Mouse (Mus musculus) heart, postnatal 10 days (tissue): ENCODE data around the gene Gm10322. TPM values are rescaled to one million over a fixed set of nuclear protein-coding genes. Genes with fewer than 3 reads are reported as not detected.

Experiments
- DNase-seq, 2 experiments: peaks; one replicate each; pipeline ENCODE4 v3.0.0; 2021
- intact Hi-C: fragments of 180-260 bp; cut with DNase I; formaldehyde crosslinking; loops from one replicate; pipeline ENCODE4 v1.15.1; 2025
- total RNA-seq, 2 experiments: library from RNA; stranded (reverse); gene quantifications; 2 replicates each; pipeline ENCODE4 v1.2.3; 2021

The Gm10322 gene
- total RNA-seq, 2 experiments from 2014 or later, result not detected

- intact Hi-C loops, result no loop called here
- peak; percentile 50 to 56 for DNase-seq
Measured at GRCm38 (mm10) chr10:59593826-59594570, 21.9 kb upstream of the Gm10322 start.

- no peak for DNase-seq
- intact Hi-C loops, result no loop called here
Measured at GRCm38 (mm10) chr10:59600516-59600915, 15.3 kb upstream of the Gm10322 start.

GRCm38 (mm10) chr10:59602043-59602442 is 13.8 kb upstream of the Gm10322 start:
- DNase-seq, result no peak
- intact Hi-C loops, result no loop called here

- intact Hi-C loops, result no loop called here
- no peak for DNase-seq
Measured at GRCm38 (mm10) chr10:59602891-59603290, 13.0 kb upstream of the Gm10322 start.

GRCm38 (mm10) chr10:59603843-59604242 is 12.0 kb upstream of the Gm10322 start:
- intact Hi-C loops, result no loop called here
- DNase-seq, result no peak

- DNase-seq, result no peak
- intact Hi-C loops, result no loop called here
Measured at GRCm38 (mm10) chr10:59604879-59605464, 10.9 kb upstream of the Gm10322 start.

GRCm38 (mm10) chr10:59613276-59613675 is 2.6 kb upstream of the Gm10322 start:
- intact Hi-C loops, result no loop called here
- no peak for DNase-seq

- no peak for DNase-seq
- intact Hi-C loops, result no loop called here
Measured at GRCm38 (mm10) chr10:59614141-59614540, 1.7 kb upstream of the Gm10322 start.

GRCm38 (mm10) chr10:59615411-59615810 is 452 bp upstream of the Gm10322 start:
- DNase-seq, result peak in 1 of 2 experiments; percentile 30
- intact Hi-C loops, result loop anchor here (5.0 kb wide), 4 partner anchors 38 to 202 kb away; partner anchors contain the start of gene Micu1

GRCm38 (mm10) chr10:59616522-59616921 is 659 bp downstream of the Gm10322 start, which contains the start of gene Mcu:
Mcu (minus strand) TSS chr10:59616692.
- intact Hi-C loops, result loop anchor here (5.0 kb wide), 4 partner anchors 39 to 201 kb away; partner anchors contain the start of gene Micu1
- DNase-seq, result peak; percentile 98

- intact Hi-C loops, result loop anchor here (5.0 kb wide), 4 partner anchors 40 to 200 kb away; partner anchors contain the start of gene Micu1
- no peak for DNase-seq
Measured at GRCm38 (mm10) chr10:59617776-59618175, 1.9 kb downstream of the Gm10322 start.

GRCm38 (mm10) chr10:59621355-59621754 is 5.5 kb downstream of the Gm10322 start:
- intact Hi-C loops, result no loop called here
- no peak for DNase-seq

- DNase-seq, result no peak
- intact Hi-C loops, result no loop called here
Measured at GRCm38 (mm10) chr10:59623496-59623895, 7.6 kb downstream of the Gm10322 start.

- intact Hi-C loops, result no loop called here
- DNase-seq, result no peak
Measured at GRCm38 (mm10) chr10:59628641-59629505, 13.0 kb downstream of the Gm10322 start.

- intact Hi-C loops, result no loop called here
- no peak for DNase-seq
Measured at GRCm38 (mm10) chr10:59629506-59629782, 13.6 kb downstream of the Gm10322 start.

- intact Hi-C loops, result no loop called here
- no peak for DNase-seq
Measured at GRCm38 (mm10) chr10:59636048-59636447, 20.2 kb downstream of the Gm10322 start.

GRCm38 (mm10) chr10:59636751-59637533 is 21.1 kb downstream of the Gm10322 start:
- intact Hi-C loops, result no loop called here
- peak in 1 of 2 experiments; percentile 35 for DNase-seq

- DNase-seq, result no peak
- intact Hi-C loops, result no loop called here
Measured at GRCm38 (mm10) chr10:59637596-59638124, 21.8 kb downstream of the Gm10322 start.

GRCm38 (mm10) chr10:59638576-59638975 is 22.7 kb downstream of the Gm10322 start:
- intact Hi-C loops, result no loop called here
- peak; percentile 46 to 59 for DNase-seq

GRCm38 (mm10) chr10:59642659-59643377 is 27.0 kb downstream of the Gm10322 start:
- DNase-seq, result no peak
- intact Hi-C loops, result no loop called here
